Mouse (Mus musculus): ENCODE results near the gene Bsg.
A peak's percentile ranks its signal among the peaks of the same experiment; 100 is the strongest.
"Not testable (repeated sequence)": the region's sequence is repeated elsewhere in the genome, so short reads cannot be mapped to it uniquely, and the experiment has no call there.

Gene Bsg

GRCm38 (mm10) chr10:79682916-79683582 lies 21.2 kb upstream of the Bsg start:
- peak; percentile 70 for DNase-seq

- no peak for DNase-seq
These were observed 20.3 kb upstream of the Bsg start for GRCm38 (mm10) chr10:79683726-79684640.

GRCm38 (mm10) chr10:79684770-79685600 lies 19.3 kb upstream of the Bsg start:
- DNase-seq = no peak

- no peak for DNase-seq
These were observed 18.1 kb upstream of the Bsg start for GRCm38 (mm10) chr10:79686219-79686618.

- no peak for DNase-seq
These were observed 17.6 kb upstream of the Bsg start for GRCm38 (mm10) chr10:79686691-79687090.

- DNase-seq = no peak
These were observed 16.8 kb upstream of the Bsg start for GRCm38 (mm10) chr10:79687513-79687912.

GRCm38 (mm10) chr10:79688720-79689119 lies 15.6 kb upstream of the Bsg start, which contains the start of gene Gzmm:
TSS of gene Gzmm (plus strand) at chr10:79689020.
- no peak for DNase-seq

- DNase-seq = no peak
These were observed 15.1 kb upstream of the Bsg start for GRCm38 (mm10) chr10:79689178-79689577.

- no peak for DNase-seq
These were observed 12.2 kb upstream of the Bsg start for GRCm38 (mm10) chr10:79691986-79692548.

- DNase-seq = no peak
These were observed 10.5 kb upstream of the Bsg start for GRCm38 (mm10) chr10:79693580-79694378.

- no peak for DNase-seq
These were observed 10.0 kb upstream of the Bsg start for GRCm38 (mm10) chr10:79694379-79694655.

- DNase-seq = peak; percentile 80
These were observed 8.8 kb upstream of the Bsg start for GRCm38 (mm10) chr10:79695231-79696128.

- DNase-seq = no peak
These were observed 8.1 kb upstream of the Bsg start for GRCm38 (mm10) chr10:79696129-79696651.

GRCm38 (mm10) chr10:79697916-79698315 lies 6.4 kb upstream of the Bsg start:
- no peak for DNase-seq

GRCm38 (mm10) chr10:79698459-79698858 lies 5.8 kb upstream of the Bsg start:
- no peak for DNase-seq

- DNase-seq = no peak
These were observed 3.6 kb upstream of the Bsg start for GRCm38 (mm10) chr10:79700676-79701075.

GRCm38 (mm10) chr10:79701443-79702129 lies 2.7 kb upstream of the Bsg start:
- DNase-seq = peak; percentile 36

GRCm38 (mm10) chr10:79702970-79703369 lies 1.3 kb upstream of the Bsg start:
- DNase-seq = not testable (repeated sequence)

- no peak for DNase-seq
These were observed 750 bp upstream of the Bsg start for GRCm38 (mm10) chr10:79703541-79703940.

GRCm38 (mm10) chr10:79704970-79705360 lies 674 bp downstream of the Bsg start:
- no peak for DNase-seq

Data from embryo, embryonic 11 days (tissue).